Mouse (Mus musculus): ENCODE measurements at regions not wholly inside any gene's neighbourhood (a gene's known extent, or its start where the extent isn't known, plus 50 kb on each side); places are given as distances from the start of the nearest gene placed in this dataset.

DNA sequence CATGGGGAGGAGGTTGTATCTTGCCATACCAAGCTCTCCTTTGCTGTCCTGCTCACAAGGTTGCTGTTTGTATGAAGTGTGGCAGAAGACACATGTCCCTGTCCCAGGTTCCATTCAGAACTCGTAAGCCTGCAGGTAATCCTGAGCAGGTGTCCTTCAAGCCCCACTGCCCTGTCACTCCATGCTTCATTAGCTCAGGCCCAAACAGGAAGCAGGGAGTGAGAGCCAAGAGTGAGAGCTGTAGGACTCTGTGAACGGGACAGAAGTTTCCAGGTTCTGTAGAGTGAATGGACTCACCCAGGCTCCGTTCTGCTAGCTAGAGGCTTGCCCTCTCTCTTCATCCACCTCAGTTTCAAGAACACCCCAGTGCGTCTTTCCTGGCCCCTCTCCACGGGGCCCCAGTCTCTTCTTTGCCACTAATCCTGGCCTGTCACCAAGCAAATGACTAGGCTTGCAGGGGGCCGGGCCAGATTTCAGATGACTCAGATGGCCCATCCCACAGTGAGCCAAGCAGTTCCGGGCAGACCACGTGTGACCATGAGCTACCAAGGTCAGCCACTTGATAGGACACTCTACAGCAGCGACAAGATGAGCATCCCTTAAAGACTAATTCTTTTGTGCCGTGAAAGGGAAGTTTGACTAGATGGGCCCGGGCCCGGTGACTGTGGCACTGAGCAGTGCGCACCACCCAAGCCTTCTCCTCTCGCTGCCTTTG lies 54.4 kb upstream of the Ubr2 start:
- TF ChIP-seq POLR2A (IDR thresholded peaks at IDR 0.05; ENCODE audit: borderline replicate concordance, insufficient read depth, low read length) (no peak), CTCF (IDR thresholded peaks at IDR 0.05; ENCODE audit: borderline replicate concordance, insufficient read depth, low read depth, low read length) (no peak)
